Mouse (Mus musculus): Measurements from ENCODE around the gene Cnksr3. TPM values are rescaled to one million over a fixed set of nuclear protein-coding genes. Genes with fewer than 3 reads are reported as not detected.

Gene Cnksr3
- polyA plus RNA-seq, 1 experiment from 2014 or later = 8.4 TPM

- no peak overlapping the region for H3K9ac ChIP-seq (ENCODE audit: low read length)
- no peak overlapping the region for H3K27ac ChIP-seq (ENCODE audit: low read length)
- H3K9me3 ChIP-seq (replicated peaks; ENCODE audit: control insufficient read depth, low read length) = no peaks in the 10 kb centered on the region
- H3K27me3 ChIP-seq (ENCODE audit: control insufficient read depth, insufficient read depth, low read length) = no peaks in the 10 kb centered on the region
- no peak for ATAC-seq (replicated peaks; ENCODE audit: extremely low read depth, insufficient read depth, low FRiP score)
- H3K4me3 ChIP-seq (ENCODE audit: low read length) = no peak overlapping the region
- no peak overlapping the region for H3K4me2 ChIP-seq (ENCODE audit: low read depth, low read length)
- 91% methylated on average over 1 of the region's 1 CpGs for WGBS
- H3K4me1 ChIP-seq (ENCODE audit: control insufficient read depth, insufficient read depth, low read length) = peaks cover 3% of the 10 kb centered on the region; the same call in 1 of the 2 replicates
- H3K36me3 ChIP-seq (ENCODE audit: control insufficient read depth, insufficient read depth) = no peaks in the 10 kb centered on the region
Observed at GRCm38 (mm10) chr10:7077971-7078370, 134.1 kb downstream of the Cnksr3 start.

GRCm38 (mm10) chr10:7077389-7077808, 134.6 kb downstream of the Cnksr3 start:
- Histone ChIP-seq H3K36me3 (ENCODE audit: control insufficient read depth, insufficient read depth) (no peaks in the 10 kb centered on the region), H3K4me1 (ENCODE audit: control insufficient read depth, insufficient read depth, low read length) (peaks cover 3% of the 10 kb centered on the region; the same call in 1 of the 2 replicates), H3K9me3 (replicated peaks; ENCODE audit: control insufficient read depth, low read length) (no peaks in the 10 kb centered on the region), H3K27ac (ENCODE audit: low read length) (no peak overlapping the region), H3K4me3 (ENCODE audit: low read length) (no peak overlapping the region), H3K4me2 (ENCODE audit: low read depth, low read length) (no peak overlapping the region), H3K9ac (ENCODE audit: low read length) (no peak overlapping the region), H3K27me3 (ENCODE audit: control insufficient read depth, insufficient read depth, low read length) (no peaks in the 10 kb centered on the region)
- no peak for ATAC-seq (replicated peaks; ENCODE audit: extremely low read depth, insufficient read depth, low FRiP score)
- 58% methylated on average over 7 of the region's 7 CpGs for WGBS

- Histone ChIP-seq H3K4me3 (ENCODE audit: low read length) (no peak overlapping the region), H3K4me1 (ENCODE audit: control insufficient read depth, insufficient read depth, low read length) (peaks cover 3% of the 10 kb centered on the region; the same call in 1 of the 2 replicates), H3K4me2 (ENCODE audit: low read depth, low read length) (peak overlapping the region; percentile 11; the same call in 1 of the 2 replicates), H3K27me3 (ENCODE audit: control insufficient read depth, insufficient read depth, low read length) (no peaks in the 10 kb centered on the region), H3K27ac (ENCODE audit: low read length) (no peak overlapping the region), H3K36me3 (ENCODE audit: control insufficient read depth, insufficient read depth) (no peaks in the 10 kb centered on the region), H3K9me3 (replicated peaks; ENCODE audit: control insufficient read depth, low read length) (no peaks in the 10 kb centered on the region), H3K9ac (ENCODE audit: low read length) (no peak overlapping the region)
- no peak for ATAC-seq (replicated peaks; ENCODE audit: extremely low read depth, insufficient read depth, low FRiP score)
- 42% methylated on average over 7 of the region's 8 CpGs for WGBS
Observed at GRCm38 (mm10) chr10:7076662-7077211, 135.3 kb downstream of the Cnksr3 start.

- Histone ChIP-seq H3K4me3 (ENCODE audit: low read length) (no peak overlapping the region), H3K9ac (ENCODE audit: low read length) (no peak overlapping the region), H3K4me1 (ENCODE audit: control insufficient read depth, insufficient read depth, low read length) (peaks cover 3% of the 10 kb centered on the region; the same call in 1 of the 2 replicates), H3K27ac (ENCODE audit: low read length) (no peak overlapping the region), H3K9me3 (replicated peaks; ENCODE audit: control insufficient read depth, low read length) (no peaks in the 10 kb centered on the region), H3K36me3 (ENCODE audit: control insufficient read depth, insufficient read depth) (no peaks in the 10 kb centered on the region), H3K27me3 (ENCODE audit: control insufficient read depth, insufficient read depth, low read length) (no peaks in the 10 kb centered on the region), H3K4me2 (ENCODE audit: low read depth, low read length) (peak overlapping the region; percentile 11; the same call in 1 of the 2 replicates)
- WGBS = 10% methylated on average over 8 of the region's 8 CpGs
- ATAC-seq (replicated peaks; ENCODE audit: extremely low read depth, insufficient read depth, low FRiP score) = peak; percentile 77
Observed at GRCm38 (mm10) chr10:7076201-7076600, 135.8 kb downstream of the Cnksr3 start.

- 88% methylated on average over 2 of the region's 2 CpGs for WGBS
- no peaks in the 10 kb centered on the region for H3K27me3 ChIP-seq (ENCODE audit: control insufficient read depth, insufficient read depth, low read length)
- no peak overlapping the region for H3K4me2 ChIP-seq (ENCODE audit: low read depth, low read length)
- no peak for ATAC-seq (replicated peaks; ENCODE audit: extremely low read depth, insufficient read depth, low FRiP score)
- H3K4me3 ChIP-seq (ENCODE audit: low read length) = no peak overlapping the region
- no peak overlapping the region for H3K9ac ChIP-seq (ENCODE audit: low read length)
- H3K36me3 ChIP-seq (ENCODE audit: control insufficient read depth, insufficient read depth) = no peaks in the 10 kb centered on the region
- no peak overlapping the region for H3K27ac ChIP-seq (ENCODE audit: low read length)
- peaks cover 3% of the 10 kb centered on the region; the same call in 1 of the 2 replicates for H3K4me1 ChIP-seq (ENCODE audit: control insufficient read depth, insufficient read depth, low read length)
- H3K9me3 ChIP-seq (replicated peaks; ENCODE audit: control insufficient read depth, low read length) = no peaks in the 10 kb centered on the region
Observed at GRCm38 (mm10) chr10:7075661-7076060, 136.4 kb downstream of the Cnksr3 start.

GRCm38 (mm10) chr10:7074231-7074630, 137.8 kb downstream of the Cnksr3 start:
- no peak overlapping the region for H3K4me3 ChIP-seq (ENCODE audit: low read length)
- H3K9me3 ChIP-seq (replicated peaks; ENCODE audit: control insufficient read depth, low read length) = no peaks in the 10 kb centered on the region
- ATAC-seq (replicated peaks; ENCODE audit: extremely low read depth, insufficient read depth, low FRiP score) = no peak
- H3K27ac ChIP-seq (ENCODE audit: low read length) = no peak overlapping the region
- 82% methylated on average over 2 of the region's 2 CpGs for WGBS
- no peaks in the 10 kb centered on the region for H3K36me3 ChIP-seq (ENCODE audit: control insufficient read depth, insufficient read depth)
- H3K4me1 ChIP-seq (ENCODE audit: control insufficient read depth, insufficient read depth, low read length) = peaks cover 3% of the 10 kb centered on the region; the same call in 1 of the 2 replicates
- H3K9ac ChIP-seq (ENCODE audit: low read length) = no peak overlapping the region
- H3K27me3 ChIP-seq (ENCODE audit: control insufficient read depth, insufficient read depth, low read length) = no peaks in the 10 kb centered on the region
- no peak overlapping the region for H3K4me2 ChIP-seq (ENCODE audit: low read depth, low read length)

GRCm38 (mm10) chr10:7070924-7071323, 141.1 kb downstream of the Cnksr3 start:
- no peaks in the 10 kb centered on the region for H3K27me3 ChIP-seq (ENCODE audit: control insufficient read depth, insufficient read depth, low read length)
- peaks cover 1% of the 10 kb centered on the region; the same call in 1 of the 2 replicates for H3K4me1 ChIP-seq (ENCODE audit: control insufficient read depth, insufficient read depth, low read length)
- H3K9me3 ChIP-seq (replicated peaks; ENCODE audit: control insufficient read depth, low read length) = no peaks in the 10 kb centered on the region
- no peak for ATAC-seq (replicated peaks; ENCODE audit: extremely low read depth, insufficient read depth, low FRiP score)
- no peak overlapping the region for H3K9ac ChIP-seq (ENCODE audit: low read length)
- H3K4me3 ChIP-seq (ENCODE audit: low read length) = no peak overlapping the region
- WGBS = 83% methylated on average over 5 of the region's 5 CpGs
- no peak overlapping the region for H3K27ac ChIP-seq (ENCODE audit: low read length)
- H3K36me3 ChIP-seq (ENCODE audit: control insufficient read depth, insufficient read depth) = no peaks in the 10 kb centered on the region
- H3K4me2 ChIP-seq (ENCODE audit: low read depth, low read length) = no peak overlapping the region

GRCm38 (mm10) chr10:7070100-7070835, 141.8 kb downstream of the Cnksr3 start:
- ATAC-seq (replicated peaks; ENCODE audit: extremely low read depth, insufficient read depth, low FRiP score) = no peak
- Histone ChIP-seq H3K4me1 (ENCODE audit: control insufficient read depth, insufficient read depth, low read length) (no peaks in the 10 kb centered on the region), H3K9ac (ENCODE audit: low read length) (no peak overlapping the region), H3K36me3 (ENCODE audit: control insufficient read depth, insufficient read depth) (no peaks in the 10 kb centered on the region), H3K4me2 (ENCODE audit: low read depth, low read length) (no peak overlapping the region), H3K27me3 (ENCODE audit: control insufficient read depth, insufficient read depth, low read length) (no peaks in the 10 kb centered on the region), H3K4me3 (ENCODE audit: low read length) (no peak overlapping the region), H3K27ac (ENCODE audit: low read length) (no peak overlapping the region), H3K9me3 (replicated peaks; ENCODE audit: control insufficient read depth, low read length) (no peaks in the 10 kb centered on the region)
- 58% methylated on average over 8 of the region's 8 CpGs for WGBS

GRCm38 (mm10) chr10:7069090-7069489, 142.9 kb downstream of the Cnksr3 start:
- H3K36me3 ChIP-seq (ENCODE audit: control insufficient read depth, insufficient read depth) = no peaks in the 10 kb centered on the region
- no peaks in the 10 kb centered on the region for H3K4me1 ChIP-seq (ENCODE audit: control insufficient read depth, insufficient read depth, low read length)
- WGBS = 78% methylated on average over 2 of the region's 2 CpGs
- H3K4me2 ChIP-seq (ENCODE audit: low read depth, low read length) = no peak overlapping the region
- no peaks in the 10 kb centered on the region for H3K9me3 ChIP-seq (replicated peaks; ENCODE audit: control insufficient read depth, low read length)
- H3K9ac ChIP-seq (ENCODE audit: low read length) = no peak overlapping the region
- H3K27me3 ChIP-seq (ENCODE audit: control insufficient read depth, insufficient read depth, low read length) = no peaks in the 10 kb centered on the region
- no peak for ATAC-seq (replicated peaks; ENCODE audit: extremely low read depth, insufficient read depth, low FRiP score)
- no peak overlapping the region for H3K4me3 ChIP-seq (ENCODE audit: low read length)
- no peak overlapping the region for H3K27ac ChIP-seq (ENCODE audit: low read length)

Data from heart, embryonic 16.5 days (tissue).